Mouse (Mus musculus): ENCODE data around the gene Ssh1. TPM values are rescaled to one million over a fixed set of nuclear protein-coding genes. Genes with fewer than 3 reads are reported as not detected.
A peak's percentile ranks its signal among the peaks of the same experiment; 100 is the strongest.

The Ssh1 gene
- polyA plus RNA-seq, 1 experiment from 2014 or later: 28.2 TPM

DNA sequence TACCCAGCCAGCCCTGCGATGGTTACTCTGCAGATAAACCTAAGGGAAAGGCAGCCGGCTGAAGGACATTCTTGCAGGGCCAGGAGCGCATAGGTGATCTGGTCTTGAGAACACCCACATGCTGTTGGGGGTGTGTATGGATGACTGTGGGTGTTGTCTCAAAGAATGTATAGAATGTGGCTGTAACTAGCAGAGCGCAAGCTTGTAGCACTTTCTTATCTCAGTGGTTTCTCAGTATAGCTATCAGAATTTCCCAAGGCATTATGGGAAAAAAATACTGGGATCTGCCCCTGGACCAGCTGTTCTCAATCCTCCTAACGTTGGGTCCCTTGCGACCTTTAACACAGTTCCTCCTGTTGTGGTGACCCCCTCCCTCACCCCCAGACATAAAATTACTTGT lies 59.8 kb downstream of the Ssh1 start:
- H3K36me3 ChIP-seq (ENCODE audit: control insufficient read depth, insufficient read depth, low read length): 0 out of 2 replicates have a peak, but pooled peaks cover 7% of the 10 kb centered on the region
- WGBS: 64% methylated on average over 6 of the region's 6 CpGs
- no peak for ATAC-seq (ENCODE audit: low FRiP score, low TSS enrichment)

DNA sequence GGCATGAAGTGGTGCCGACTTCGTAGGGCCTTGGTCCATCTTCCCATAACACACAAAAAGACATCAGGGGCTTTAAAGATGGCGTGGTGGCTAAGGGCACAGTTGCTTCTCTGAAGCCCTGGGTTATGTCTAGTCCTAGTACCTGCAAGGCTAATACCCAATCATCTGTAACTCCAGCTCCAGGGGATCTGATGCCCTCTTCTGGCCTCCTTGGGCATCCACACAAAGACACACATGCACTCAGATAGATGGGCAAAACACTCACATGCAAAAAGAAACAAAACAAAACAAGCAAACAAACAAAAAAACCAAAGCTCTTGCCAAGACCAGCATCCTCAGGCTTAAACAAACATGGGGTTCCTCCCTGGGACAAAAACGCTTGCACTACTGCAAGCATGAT lies 60.2 kb downstream of the Ssh1 start:
- Histone ChIP-seq H3K9me3 (ENCODE audit: control insufficient read depth, low read length) (no peaks in the 10 kb centered on the region), H3K27ac (ENCODE audit: low read depth, low read length) (no peak overlapping the region), H3K4me3 (ENCODE audit: low read length) (no peak overlapping the region), H3K9ac (ENCODE audit: low read depth, low read length) (no peak overlapping the region), H3K4me2 (replicated peaks; ENCODE audit: low read depth, low read length) (no peak overlapping the region), H3K36me3 (ENCODE audit: control insufficient read depth, insufficient read depth, low read length) (0 out of 2 replicates have a peak, but pooled peaks cover 5% of the 10 kb centered on the region), H3K27me3 (ENCODE audit: control insufficient read depth, insufficient read depth, low read length) (no peaks in the 10 kb centered on the region), H3K4me1 (ENCODE audit: control insufficient read depth, insufficient read depth, low read length) (peaks cover 11% of the 10 kb centered on the region)
- ATAC-seq (ENCODE audit: low FRiP score, low TSS enrichment): no peak
- 82% methylated on average over 4 of the region's 4 CpGs for WGBS

More for the DNA sequence above, 59.8 kb downstream of the Ssh1 start:
- no peak overlapping the region for H3K27ac ChIP-seq (ENCODE audit: low read depth, low read length)
- H3K9me3 ChIP-seq (ENCODE audit: control insufficient read depth, low read length): no peaks in the 10 kb centered on the region
- H3K27me3 ChIP-seq (ENCODE audit: control insufficient read depth, insufficient read depth, low read length): no peaks in the 10 kb centered on the region
- no peak overlapping the region for H3K9ac ChIP-seq (ENCODE audit: low read depth, low read length)
- no peak overlapping the region for H3K4me3 ChIP-seq (ENCODE audit: low read length)
- peaks cover 11% of the 10 kb centered on the region for H3K4me1 ChIP-seq (ENCODE audit: control insufficient read depth, insufficient read depth, low read length)
- no peak overlapping the region for H3K4me2 ChIP-seq (replicated peaks; ENCODE audit: low read depth, low read length)

DNA sequence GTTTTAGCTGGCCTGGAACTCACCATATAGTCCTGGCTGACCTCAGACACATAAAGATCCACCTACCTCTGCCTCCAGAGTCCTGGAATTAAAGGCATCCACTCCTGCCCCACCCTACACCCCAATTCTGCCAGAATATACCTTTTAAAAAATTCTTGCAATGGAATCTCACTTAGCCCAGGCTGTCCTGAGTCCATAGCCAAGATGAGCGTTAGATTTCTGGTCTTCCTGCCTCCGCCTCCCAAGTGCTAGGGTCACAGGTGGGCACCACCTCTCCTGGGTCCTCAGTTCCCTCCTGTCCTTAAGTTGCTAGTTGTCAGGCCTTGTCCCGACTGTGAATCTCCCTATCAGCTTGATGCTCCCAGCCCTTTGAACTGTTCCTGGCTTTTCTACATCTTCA lies 61.4 kb downstream of the Ssh1 start:
- Histone ChIP-seq H3K4me1 (ENCODE audit: control insufficient read depth, insufficient read depth, low read length) (peaks cover 11% of the 10 kb centered on the region), H3K9ac (ENCODE audit: low read depth, low read length) (no peak overlapping the region), H3K36me3 (ENCODE audit: control insufficient read depth, insufficient read depth, low read length) (no peaks in the 10 kb centered on the region), H3K27ac (ENCODE audit: low read depth, low read length) (no peak overlapping the region), H3K4me2 (replicated peaks; ENCODE audit: low read depth, low read length) (no peak overlapping the region), H3K9me3 (ENCODE audit: control insufficient read depth, low read length) (no peaks in the 10 kb centered on the region), H3K4me3 (ENCODE audit: low read length) (no peak overlapping the region), H3K27me3 (ENCODE audit: control insufficient read depth, insufficient read depth, low read length) (no peaks in the 10 kb centered on the region)
- no peak for ATAC-seq (ENCODE audit: low FRiP score, low TSS enrichment)
- whole genome bisulfite sequencing: 79% methylated on average over 3 of the region's 3 CpGs

DNA sequence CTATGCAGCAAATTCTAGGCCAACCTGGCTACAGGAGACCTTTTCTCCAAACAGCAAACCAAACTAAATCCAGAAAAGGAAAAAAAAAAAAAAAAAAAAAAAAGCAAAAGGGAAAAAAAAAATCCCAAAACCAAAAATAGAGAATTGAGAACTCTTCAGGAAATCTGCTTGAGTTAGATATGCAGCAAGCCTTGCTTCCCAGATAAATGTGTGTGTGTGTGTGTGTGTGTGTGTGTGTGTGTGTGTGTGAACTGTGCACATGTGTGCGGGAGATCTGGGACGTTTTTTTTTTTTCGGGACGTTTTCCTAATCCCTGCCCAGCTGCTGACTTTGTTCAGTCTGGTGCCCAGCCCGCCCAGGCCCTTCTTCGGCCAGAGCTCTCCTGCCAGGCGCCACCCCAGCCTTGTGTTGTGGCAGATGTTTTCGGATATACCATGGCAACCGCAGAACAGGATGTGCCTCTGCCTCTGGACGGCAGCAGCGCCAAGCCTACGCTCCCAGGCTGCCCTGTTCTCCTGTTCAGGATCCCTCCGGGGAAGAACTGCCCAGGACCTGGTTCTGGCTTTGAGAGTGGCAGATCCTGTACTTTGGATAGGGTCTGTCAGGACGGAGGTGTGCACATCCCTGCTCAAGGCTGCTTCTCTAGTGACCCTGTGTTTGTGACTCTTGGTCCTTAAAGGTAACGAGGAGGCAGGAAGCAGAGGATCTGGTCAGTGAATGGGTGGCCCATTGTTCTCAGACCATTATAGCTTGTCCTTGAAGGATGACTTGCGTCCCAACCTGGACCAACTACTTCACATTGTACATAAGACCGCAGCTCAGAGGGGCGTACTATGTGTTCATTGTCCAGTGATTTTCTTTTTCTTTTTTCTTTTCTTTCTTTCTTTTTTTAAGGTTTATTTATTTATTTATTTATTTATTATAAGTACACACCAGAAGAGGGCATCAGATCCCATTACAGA lies 62.8 kb downstream of the Ssh1 start:
- 47% methylated on average over 18 of the region's 18 CpGs for WGBS
- Histone ChIP-seq H3K4me2 (replicated peaks; ENCODE audit: low read depth, low read length) (no peak overlapping the region), H3K27me3 (ENCODE audit: control insufficient read depth, insufficient read depth, low read length) (no peaks in the 10 kb centered on the region), H3K4me3 (ENCODE audit: low read length) (no peak overlapping the region), H3K9ac (ENCODE audit: low read depth, low read length) (peak overlapping the region; percentile 29; the same call in 1 of the 2 replicates), H3K9me3 (ENCODE audit: control insufficient read depth, low read length) (no peaks in the 10 kb centered on the region), H3K36me3 (ENCODE audit: control insufficient read depth, insufficient read depth, low read length) (no peaks in the 10 kb centered on the region), H3K4me1 (ENCODE audit: control insufficient read depth, insufficient read depth, low read length) (peaks cover 11% of the 10 kb centered on the region), H3K27ac (ENCODE audit: low read depth, low read length) (0 out of 2 replicates have a peak overlapping the region, but pooled peaks have one; percentile 30)
- peak; percentile 40; the same call in 1 of the 2 replicates for ATAC-seq (ENCODE audit: low FRiP score, low TSS enrichment)

DNA sequence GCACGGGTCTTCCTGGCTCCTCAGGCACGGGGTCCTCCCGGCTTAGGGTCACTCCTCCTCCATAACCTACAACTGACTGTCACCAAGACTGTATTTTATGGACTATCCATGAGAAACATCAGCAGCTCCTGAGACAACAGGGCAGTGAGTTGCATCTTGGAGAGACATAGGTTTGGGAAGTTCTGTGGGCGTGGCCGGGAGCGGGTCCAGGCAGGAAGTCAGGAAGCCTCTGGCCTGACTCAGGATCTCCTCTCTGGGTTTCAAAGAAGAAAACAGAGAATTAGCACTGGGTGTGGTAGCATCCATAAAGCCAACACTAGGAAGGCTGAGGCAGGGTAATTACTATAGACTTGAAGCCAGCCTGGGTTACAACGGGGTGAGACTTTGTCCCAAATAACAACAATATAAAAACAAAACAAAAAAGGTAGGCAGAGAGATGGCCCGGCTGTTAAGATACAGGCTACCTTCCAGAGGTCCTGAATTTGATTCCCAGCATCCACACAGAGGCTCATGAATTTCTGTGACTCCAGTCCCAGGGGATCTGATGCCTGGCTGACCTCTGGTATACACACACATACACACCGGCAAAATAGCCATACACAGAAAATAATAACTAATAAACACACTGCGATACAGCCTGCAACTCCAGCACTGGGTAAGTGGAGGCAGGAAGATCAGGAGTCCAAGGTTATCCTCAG lies 63.6 kb downstream of the Ssh1 start:
- Histone ChIP-seq H3K4me2 (replicated peaks; ENCODE audit: low read depth, low read length) (no peak overlapping the region; the same call in 1 of the 2 replicates), H3K27ac (ENCODE audit: low read depth, low read length) (no peak overlapping the region), H3K4me3 (ENCODE audit: low read length) (no peak overlapping the region), H3K27me3 (ENCODE audit: control insufficient read depth, insufficient read depth, low read length) (no peaks in the 10 kb centered on the region), H3K9me3 (ENCODE audit: control insufficient read depth, low read length) (no peaks in the 10 kb centered on the region), H3K4me1 (ENCODE audit: control insufficient read depth, insufficient read depth, low read length) (peaks cover 11% of the 10 kb centered on the region), H3K36me3 (ENCODE audit: control insufficient read depth, insufficient read depth, low read length) (no peaks in the 10 kb centered on the region), H3K9ac (ENCODE audit: low read depth, low read length) (no peak overlapping the region)
- 37% methylated on average over 10 of the region's 10 CpGs for WGBS
- ATAC-seq (ENCODE audit: low FRiP score, low TSS enrichment): 0 out of 2 replicates have a peak, but pooled peaks have one; percentile 2

DNA sequence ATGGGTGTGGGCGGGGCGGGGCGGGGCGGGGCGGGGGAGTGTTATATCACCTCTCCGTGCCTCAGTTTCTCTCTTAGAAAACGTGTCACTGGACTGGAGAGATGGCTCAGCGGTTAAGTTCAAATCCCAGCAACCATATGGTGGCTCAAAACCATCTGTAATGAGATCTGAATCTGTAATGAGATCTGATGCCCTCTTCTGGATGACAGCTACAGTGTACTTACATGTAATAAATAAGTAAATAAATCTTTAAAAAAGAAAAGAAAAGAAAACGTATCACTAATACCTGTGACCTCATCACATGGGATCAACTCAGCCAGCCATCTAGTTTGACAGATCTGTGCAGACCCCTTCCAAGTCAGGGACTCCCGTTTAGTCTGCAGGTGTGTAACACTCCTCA lies 64.2 kb downstream of the Ssh1 start:
- peaks cover 11% of the 10 kb centered on the region for H3K4me1 ChIP-seq (ENCODE audit: control insufficient read depth, insufficient read depth, low read length)
- H3K9ac ChIP-seq (ENCODE audit: low read depth, low read length): no peak overlapping the region
- H3K36me3 ChIP-seq (ENCODE audit: control insufficient read depth, insufficient read depth, low read length): no peaks in the 10 kb centered on the region
- H3K4me3 ChIP-seq (ENCODE audit: low read length): no peak overlapping the region
- H3K27ac ChIP-seq (ENCODE audit: low read depth, low read length): no peak overlapping the region
- ATAC-seq (ENCODE audit: low FRiP score, low TSS enrichment): peak; percentile 28; the same call in 1 of the 2 replicates
- no peaks in the 10 kb centered on the region for H3K27me3 ChIP-seq (ENCODE audit: control insufficient read depth, insufficient read depth, low read length)
- H3K9me3 ChIP-seq (ENCODE audit: control insufficient read depth, low read length): no peaks in the 10 kb centered on the region
- H3K4me2 ChIP-seq (replicated peaks; ENCODE audit: low read depth, low read length): no peak overlapping the region; the same call in 1 of the 2 replicates
- WGBS: 64% methylated on average over 10 of the region's 10 CpGs

DNA sequence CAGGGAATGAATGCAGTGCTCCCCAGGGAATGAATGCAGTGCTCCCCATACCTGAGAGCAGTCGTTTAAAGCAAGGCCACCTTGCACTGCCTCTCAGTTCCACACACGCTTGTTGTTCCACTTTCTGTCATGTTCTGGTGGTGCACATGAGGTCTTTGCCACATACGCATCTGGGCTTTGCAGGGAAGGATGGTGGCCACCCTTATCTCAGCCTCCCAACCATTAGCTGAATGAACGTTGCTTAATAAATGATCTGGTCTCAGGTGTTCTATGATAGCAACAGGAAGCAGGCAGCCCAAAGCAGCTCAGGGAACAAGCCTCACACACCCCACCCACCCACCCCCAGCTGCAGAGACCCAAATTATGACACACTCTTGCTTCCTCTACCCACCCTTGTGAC lies 69.1 kb downstream of the Ssh1 start:
- Histone ChIP-seq H3K4me1 (ENCODE audit: control insufficient read depth, insufficient read depth, low read length) (peaks cover 3% of the 10 kb centered on the region; the same call in 1 of the 2 replicates), H3K9ac (ENCODE audit: low read depth, low read length) (no peak overlapping the region), H3K27me3 (ENCODE audit: control insufficient read depth, insufficient read depth, low read length) (no peaks in the 10 kb centered on the region), H3K9me3 (ENCODE audit: control insufficient read depth, low read length) (no peaks in the 10 kb centered on the region), H3K27ac (ENCODE audit: low read depth, low read length) (no peak overlapping the region), H3K4me2 (replicated peaks; ENCODE audit: low read depth, low read length) (no peak overlapping the region), H3K4me3 (ENCODE audit: low read length) (no peak overlapping the region), H3K36me3 (ENCODE audit: control insufficient read depth, insufficient read depth, low read length) (no peaks in the 10 kb centered on the region)
- 85% methylated on average over 4 of the region's 4 CpGs for WGBS
- no peak for ATAC-seq (ENCODE audit: low FRiP score, low TSS enrichment)

DNA sequence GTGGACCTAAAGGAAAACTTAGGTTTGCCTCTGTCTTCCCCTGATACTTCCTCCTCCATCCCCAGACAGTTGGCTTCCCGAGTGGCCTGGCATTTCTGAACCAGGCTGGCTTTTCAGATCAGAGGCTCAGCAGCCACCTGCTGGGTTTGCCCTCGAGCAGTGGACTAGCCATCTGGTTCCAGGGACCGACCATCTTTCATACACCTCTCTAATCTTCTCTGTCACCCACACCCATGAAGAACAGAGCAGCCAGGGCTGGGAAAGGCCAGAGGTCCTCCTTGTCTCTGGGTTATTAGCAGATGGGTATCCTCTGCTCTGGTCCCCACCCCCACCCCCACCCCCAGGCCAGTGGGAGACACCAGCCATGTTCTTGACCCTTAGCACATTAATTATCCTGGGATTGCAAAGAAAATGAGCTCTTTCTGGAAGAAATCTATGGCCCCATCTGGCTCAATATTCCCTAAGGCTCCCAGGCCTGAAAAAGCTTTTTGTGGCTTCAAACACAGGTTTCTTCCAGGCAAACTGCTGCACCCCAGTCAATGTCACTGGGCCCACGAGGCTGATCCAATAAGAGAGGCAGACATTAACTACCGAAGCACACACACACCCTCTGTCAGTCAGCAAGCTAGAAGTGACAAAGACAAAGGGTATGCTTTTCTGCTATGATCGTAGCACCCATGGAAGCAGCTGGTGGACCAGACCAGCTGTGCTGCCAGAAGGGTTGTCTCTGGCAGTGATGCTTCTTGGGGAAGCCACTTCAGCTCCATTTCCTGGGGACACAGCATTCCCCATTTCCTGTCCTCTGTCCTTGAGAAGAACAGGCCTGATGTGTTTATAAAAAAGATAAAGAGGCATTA lies 72.2 kb downstream of the Ssh1 start:
- no peak overlapping the region for H3K4me2 ChIP-seq (replicated peaks; ENCODE audit: low read depth, low read length)
- H3K4me3 ChIP-seq (ENCODE audit: low read length): no peak overlapping the region
- no peaks in the 10 kb centered on the region for H3K36me3 ChIP-seq (ENCODE audit: control insufficient read depth, insufficient read depth, low read length)
- H3K27ac ChIP-seq (ENCODE audit: low read depth, low read length): peak overlapping the region; percentile 37
- H3K4me1 ChIP-seq (ENCODE audit: control insufficient read depth, insufficient read depth, low read length): peaks cover 10% of the 10 kb centered on the region; the same call in 1 of the 2 replicates
- ATAC-seq (ENCODE audit: low FRiP score, low TSS enrichment): no peak
- WGBS: 28% methylated on average over 6 of the region's 6 CpGs
- H3K27me3 ChIP-seq (ENCODE audit: control insufficient read depth, insufficient read depth, low read length): no peaks in the 10 kb centered on the region
- no peak overlapping the region for H3K9ac ChIP-seq (ENCODE audit: low read depth, low read length)
- no peaks in the 10 kb centered on the region for H3K9me3 ChIP-seq (ENCODE audit: control insufficient read depth, low read length)

Measured in kidney, embryonic 14.5 days (tissue).